Mouse (Mus musculus) heart, adult 2 months (tissue): ENCODE measurements around the gene Plcb2.

ENCODE experiments used
- CTCF ChIP-seq: fragments of 200-600 bp; IDR thresholded peaks from 2 replicates; pipeline ENCODE4 v1.8.1; 2022; ENCODE audit warnings: antibody characterized with exemption, mild to moderate bottlenecking, moderate library complexity
- EP300 ChIP-seq: fragments of 200-500 bp; IDR thresholded peaks from 2 replicates; pipeline ENCODE4 v1.6.1; 2011; ENCODE audit warnings: low read depth, low read length, control low read depth; ENCODE audit not compliant: insufficient read depth
- POLR2A ChIP-seq: fragments of 200-500 bp; IDR thresholded peaks from 2 replicates; pipeline ENCODE4 v1.6.1; 2011; ENCODE audit warnings: mild to moderate bottlenecking, low read depth, low read length, control low read depth; ENCODE audit not compliant: insufficient read depth

DNA sequence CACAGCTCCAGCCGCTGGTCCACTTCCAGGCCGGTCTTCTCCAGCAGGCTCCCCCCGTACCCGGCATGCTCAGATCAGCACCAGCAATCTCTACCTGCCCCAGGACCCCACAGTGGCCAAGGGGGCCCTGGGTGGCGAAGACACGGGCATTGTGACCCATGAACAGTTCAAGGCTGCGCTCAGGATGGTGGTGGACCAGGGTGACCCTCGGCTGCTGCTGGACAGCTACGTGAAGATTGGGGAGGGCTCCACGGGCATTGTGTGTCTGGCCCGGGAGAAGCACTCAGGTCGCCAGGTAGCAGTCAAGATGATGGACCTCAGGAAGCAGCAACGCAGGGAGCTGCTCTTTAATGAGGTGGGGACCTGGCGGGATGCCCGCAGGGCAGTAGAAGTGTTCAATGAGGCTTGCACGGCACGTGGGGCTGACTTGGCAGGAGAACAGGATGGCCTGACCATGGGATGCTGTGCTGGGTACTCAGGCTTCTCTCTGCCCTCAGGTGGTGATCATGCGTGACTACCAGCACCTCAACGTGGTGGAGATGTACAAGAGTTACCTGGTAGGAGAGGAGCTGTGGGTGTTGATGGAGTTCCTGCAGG lies 34.8 kb downstream of the Plcb2 start:
- TF ChIP-seq CTCF (no peak), EP300 (no peak), POLR2A (no peak)
